Mouse (Mus musculus): ENCODE measurements around the gene Uaca. TPM values are rescaled to one million over a fixed set of nuclear protein-coding genes. Genes with fewer than 3 reads are reported as not detected.
A peak's percentile ranks its signal among the peaks of the same experiment; 100 is the strongest.

Uaca gene
- polyA plus RNA-seq, 1 experiment from 2014 or later, result 26.0 TPM

DNA sequence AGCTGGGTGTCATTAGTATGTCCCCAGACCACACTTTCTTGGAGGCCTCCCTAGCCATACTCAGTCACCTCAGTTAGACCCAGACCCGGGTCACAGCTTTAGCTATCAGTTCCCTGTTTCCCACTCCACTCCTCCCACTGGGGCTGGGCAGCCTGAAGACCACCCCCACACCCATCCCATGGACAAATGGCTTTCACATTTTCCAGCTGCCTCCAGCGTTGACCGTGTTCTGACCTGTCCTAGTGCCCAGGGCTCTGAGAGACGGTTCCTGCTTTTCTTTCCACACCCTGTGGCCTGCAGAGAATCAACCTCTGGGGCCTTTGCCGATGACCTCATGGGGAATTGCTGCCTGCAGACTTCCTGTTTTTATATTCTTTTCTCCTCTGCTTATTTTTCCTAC lies 36.5 kb upstream of the Uaca start:
- H3K36me3 ChIP-seq, result no peaks in the 10 kb centered on the region
- H3K27ac ChIP-seq, result peak overlapping the region; percentile 76
- H3K9me3 ChIP-seq (replicated peaks), result no peaks in the 10 kb centered on the region
- 10% methylated on average over 5 of the region's 5 CpGs for WGBS
- no peak overlapping the region for H3K4me3 ChIP-seq
- peak; percentile 79 for ATAC-seq (replicated peaks; ENCODE audit: insufficient number of reproducible peaks, insufficient read depth, low FRiP score, low read depth)
- no peak overlapping the region for H3K4me2 ChIP-seq
- H3K4me1 ChIP-seq (replicated peaks), result peaks cover 33% of the 10 kb centered on the region
- H3K9ac ChIP-seq, result no peak overlapping the region
- H3K27me3 ChIP-seq, result no peaks in the 10 kb centered on the region

DNA sequence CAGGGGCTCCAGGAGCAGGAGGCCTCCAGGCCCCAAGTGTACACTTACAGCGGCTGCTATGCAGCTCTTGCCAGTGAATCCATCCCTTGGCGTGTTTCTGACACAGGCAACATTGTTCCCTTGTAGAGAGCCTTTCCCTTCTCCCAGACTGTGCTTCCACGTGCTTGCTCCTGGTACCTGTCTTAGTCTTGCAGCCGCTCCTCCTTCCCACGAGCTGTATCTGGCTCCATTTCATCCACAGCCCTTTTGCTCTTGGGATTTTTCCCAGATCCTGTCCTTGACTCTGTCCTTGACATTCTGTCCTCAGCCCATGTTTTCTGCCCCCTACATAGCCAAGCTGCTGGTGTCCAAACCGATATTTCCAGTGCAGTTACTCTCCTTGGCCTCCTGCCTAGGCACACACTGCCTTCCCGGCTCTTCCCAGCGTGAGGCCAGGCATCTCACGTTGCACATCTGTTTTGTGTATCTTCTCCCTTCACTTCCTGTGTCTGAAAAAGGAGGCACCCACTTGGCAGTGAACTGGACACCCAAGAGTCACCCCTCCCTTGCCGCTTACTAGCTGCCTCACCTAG lies 34.8 kb upstream of the Uaca start:
- ATAC-seq (replicated peaks; ENCODE audit: insufficient number of reproducible peaks, insufficient read depth, low FRiP score, low read depth), result 0 out of 2 replicates have a peak, but pooled peaks have one; percentile 45
- H3K4me2 ChIP-seq, result no peak overlapping the region
- no peak overlapping the region for H3K9ac ChIP-seq
- no peaks in the 10 kb centered on the region for H3K36me3 ChIP-seq
- no peak overlapping the region for H3K4me3 ChIP-seq
- H3K27me3 ChIP-seq, result no peaks in the 10 kb centered on the region
- H3K4me1 ChIP-seq (replicated peaks), result peaks cover 33% of the 10 kb centered on the region
- 28% methylated on average over 10 of the region's 10 CpGs for WGBS
- H3K27ac ChIP-seq, result peak overlapping the region; percentile 71
- H3K9me3 ChIP-seq (replicated peaks), result no peaks in the 10 kb centered on the region

DNA sequence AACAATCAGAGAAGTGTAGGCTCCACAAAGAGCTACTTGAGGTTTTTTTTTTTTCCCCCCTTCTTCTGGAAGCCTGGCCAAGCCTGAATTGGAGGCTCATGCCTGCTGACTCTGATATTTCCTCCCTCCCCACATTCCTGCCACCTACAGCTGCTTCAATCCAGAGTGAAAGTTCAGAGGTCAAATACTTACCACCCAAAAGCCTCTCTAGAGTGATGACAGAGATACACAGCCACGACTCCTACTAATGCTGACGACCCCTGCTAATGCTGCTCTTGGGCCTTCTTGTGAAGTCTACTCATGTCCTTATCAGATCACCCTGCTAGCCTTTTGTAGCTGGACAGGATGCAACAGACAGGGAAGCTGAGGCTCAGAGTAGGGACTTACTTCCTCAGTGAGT lies 29.2 kb upstream of the Uaca start:
- Histone ChIP-seq H3K27me3 (no peaks in the 10 kb centered on the region), H3K9me3 (replicated peaks) (no peaks in the 10 kb centered on the region), H3K4me3 (no peak overlapping the region), H3K9ac (no peak overlapping the region), H3K36me3 (no peaks in the 10 kb centered on the region), H3K4me2 (no peak overlapping the region), H3K4me1 (replicated peaks) (peaks cover 18% of the 10 kb centered on the region), H3K27ac (no peak overlapping the region)
- ATAC-seq (replicated peaks; ENCODE audit: insufficient number of reproducible peaks, insufficient read depth, low FRiP score, low read depth), result no peak
- WGBS, result 16% methylated on average over 2 of the region's 2 CpGs

- Histone ChIP-seq H3K4me1 (replicated peaks) (peaks cover 18% of the 10 kb centered on the region), H3K9ac (no peak overlapping the region), H3K27ac (peak overlapping the region; percentile 49), H3K9me3 (replicated peaks) (no peaks in the 10 kb centered on the region), H3K4me2 (peak overlapping the region; percentile 23; the same call in 1 of the 2 replicates), H3K27me3 (no peaks in the 10 kb centered on the region), H3K4me3 (no peak overlapping the region), H3K36me3 (no peaks in the 10 kb centered on the region)
- ATAC-seq (replicated peaks; ENCODE audit: insufficient number of reproducible peaks, insufficient read depth, low FRiP score, low read depth), result no peak
- WGBS, result 56% methylated on average over 9 of the region's 9 CpGs
These were observed 25.9 kb upstream of the Uaca start for GRCm38 (mm10) chr9:60768393-60768792.

DNA sequence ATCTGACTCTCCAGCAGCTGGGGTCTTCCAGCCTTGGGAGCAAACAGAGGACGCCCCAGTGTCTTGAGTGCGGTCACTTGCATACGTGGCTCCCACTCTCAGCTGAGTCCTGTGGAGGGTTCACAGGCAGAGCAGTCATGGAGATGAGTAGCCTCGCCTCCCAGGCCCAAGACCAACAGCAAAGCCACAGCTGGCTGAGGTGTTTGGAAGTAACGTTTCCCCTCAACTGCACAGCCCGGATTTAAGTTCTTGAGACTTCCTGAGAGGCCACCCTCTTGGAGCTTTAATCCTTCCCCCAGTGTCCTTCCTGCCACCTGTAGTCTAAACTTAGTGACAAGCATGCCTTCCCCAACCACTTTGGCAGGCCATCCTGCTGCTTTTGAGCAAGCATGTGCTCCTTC lies 24.6 kb upstream of the Uaca start:
- Histone ChIP-seq H3K9ac (no peak overlapping the region), H3K27ac (peak overlapping the region; percentile 51; the same call in 1 of the 2 replicates), H3K27me3 (no peaks in the 10 kb centered on the region), H3K36me3 (no peaks in the 10 kb centered on the region), H3K4me3 (no peak overlapping the region), H3K4me2 (no peak overlapping the region), H3K4me1 (replicated peaks) (peaks cover 18% of the 10 kb centered on the region), H3K9me3 (replicated peaks) (no peaks in the 10 kb centered on the region)
- 0 out of 2 replicates have a peak, but pooled peaks have one; percentile 18 for ATAC-seq (replicated peaks; ENCODE audit: insufficient number of reproducible peaks, insufficient read depth, low FRiP score, low read depth)
- 60% methylated on average over 6 of the region's 6 CpGs for WGBS

DNA sequence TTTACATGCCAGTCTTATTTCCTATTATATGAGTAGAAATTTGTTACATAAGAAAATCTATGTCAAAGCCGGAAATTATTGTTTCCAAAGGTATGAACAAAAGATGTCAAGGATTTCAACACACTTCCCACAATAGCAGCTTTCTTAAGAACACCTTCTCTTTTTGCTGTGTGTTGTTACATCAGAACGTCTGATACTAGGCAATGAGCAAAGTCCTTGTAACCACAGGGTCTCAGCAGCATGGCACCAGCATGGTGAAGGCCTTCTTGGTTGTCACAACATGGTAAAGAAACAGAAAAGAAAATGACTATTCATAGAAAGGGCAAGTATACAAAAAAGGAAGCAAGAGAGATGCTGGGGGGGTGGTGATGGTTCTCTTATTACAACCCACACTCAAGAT lies 20.6 kb upstream of the Uaca start:
- ATAC-seq (replicated peaks; ENCODE audit: insufficient number of reproducible peaks, insufficient read depth, low FRiP score, low read depth), result no peak
- H3K4me1 ChIP-seq (replicated peaks), result peaks cover 8% of the 10 kb centered on the region

GRCm38 (mm10) chr9:60776899-60777298 lies 17.4 kb upstream of the Uaca start:
- H3K9me3 ChIP-seq (replicated peaks), result no peaks in the 10 kb centered on the region
- H3K4me2 ChIP-seq, result no peak overlapping the region
- no peak for ATAC-seq (replicated peaks; ENCODE audit: insufficient number of reproducible peaks, insufficient read depth, low FRiP score, low read depth)
- no peak overlapping the region for H3K27ac ChIP-seq
- 74% methylated on average over 9 of the region's 9 CpGs for WGBS
- H3K9ac ChIP-seq, result no peak overlapping the region
- no peak overlapping the region for H3K4me3 ChIP-seq
- H3K4me1 ChIP-seq (replicated peaks), result no peaks in the 10 kb centered on the region
- H3K36me3 ChIP-seq, result no peaks in the 10 kb centered on the region
- no peaks in the 10 kb centered on the region for H3K27me3 ChIP-seq

More for the DNA sequence above, 20.6 kb upstream of the Uaca start:
- Histone ChIP-seq H3K4me3 (no peak overlapping the region), H3K9me3 (replicated peaks) (no peaks in the 10 kb centered on the region), H3K27ac (no peak overlapping the region), H3K4me2 (no peak overlapping the region), H3K36me3 (no peaks in the 10 kb centered on the region), H3K9ac (no peak overlapping the region), H3K27me3 (no peaks in the 10 kb centered on the region)
- 87% methylated on average over 2 of the region's 2 CpGs for WGBS

GRCm38 (mm10) chr9:60782057-60782789 lies 12.1 kb upstream of the Uaca start:
- no peak overlapping the region for H3K9ac ChIP-seq
- no peaks in the 10 kb centered on the region for H3K4me1 ChIP-seq (replicated peaks)
- 78% methylated on average over 9 of the region's 9 CpGs for WGBS
- no peak overlapping the region for H3K27ac ChIP-seq
- no peak overlapping the region for H3K4me2 ChIP-seq
- H3K36me3 ChIP-seq, result no peaks in the 10 kb centered on the region
- H3K4me3 ChIP-seq, result no peak overlapping the region
- H3K27me3 ChIP-seq, result no peaks in the 10 kb centered on the region
- H3K9me3 ChIP-seq (replicated peaks), result no peaks in the 10 kb centered on the region
- no peak for ATAC-seq (replicated peaks; ENCODE audit: insufficient number of reproducible peaks, insufficient read depth, low FRiP score, low read depth)

GRCm38 (mm10) chr9:60785069-60785468 lies 9.3 kb upstream of the Uaca start:
- no peak for ATAC-seq (replicated peaks; ENCODE audit: insufficient number of reproducible peaks, insufficient read depth, low FRiP score, low read depth)
- Histone ChIP-seq H3K4me2 (no peak overlapping the region), H3K27ac (no peak overlapping the region), H3K4me3 (no peak overlapping the region), H3K9ac (no peak overlapping the region), H3K9me3 (replicated peaks) (no peaks in the 10 kb centered on the region), H3K4me1 (replicated peaks) (no peaks in the 10 kb centered on the region), H3K27me3 (no peaks in the 10 kb centered on the region), H3K36me3 (no peaks in the 10 kb centered on the region)
- WGBS, result 65% methylated on average over 4 of the region's 4 CpGs

GRCm38 (mm10) chr9:60787517-60788110 lies 6.7 kb upstream of the Uaca start:
- 6% methylated on average over 2 of the region's 2 CpGs for WGBS
- Histone ChIP-seq H3K4me1 (replicated peaks) (0 out of 2 replicates have a peak, but pooled peaks cover 1% of the 10 kb centered on the region), H3K36me3 (no peaks in the 10 kb centered on the region), H3K9ac (no peak overlapping the region), H3K9me3 (replicated peaks) (no peaks in the 10 kb centered on the region), H3K27me3 (no peaks in the 10 kb centered on the region), H3K4me3 (no peak overlapping the region), H3K27ac (peak overlapping the region; percentile 5; the same call in 1 of the 2 replicates), H3K4me2 (no peak overlapping the region)
- ATAC-seq (replicated peaks; ENCODE audit: insufficient number of reproducible peaks, insufficient read depth, low FRiP score, low read depth), result no peak; the same call in 1 of the 2 replicates

DNA sequence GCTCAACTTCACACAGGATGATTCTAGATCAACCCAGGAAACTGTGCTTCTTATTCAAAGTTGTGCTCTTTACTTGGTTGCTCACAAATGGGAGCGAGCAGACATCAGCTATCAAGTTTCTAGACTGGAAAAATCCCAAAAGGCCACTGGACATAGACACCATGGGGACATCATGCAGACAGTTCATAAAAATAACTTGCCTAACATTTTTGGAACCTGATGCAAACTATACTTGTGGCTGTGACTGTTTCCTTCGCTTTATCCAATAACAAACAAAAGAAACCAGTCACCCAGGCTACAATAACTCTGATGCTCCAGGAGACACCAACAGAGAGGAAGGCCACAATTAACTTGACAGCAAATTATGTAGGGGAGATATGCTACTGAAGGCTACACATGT lies 4.1 kb upstream of the Uaca start:
- WGBS, result 79% methylated on average over 2 of the region's 2 CpGs

More for the DNA sequence above, 4.1 kb upstream of the Uaca start:
- Histone ChIP-seq H3K9me3 (replicated peaks) (no peaks in the 10 kb centered on the region), H3K9ac (no peak overlapping the region), H3K36me3 (no peaks in the 10 kb centered on the region), H3K27ac (no peak overlapping the region), H3K27me3 (no peaks in the 10 kb centered on the region), H3K4me3 (no peak overlapping the region), H3K4me1 (replicated peaks) (peaks cover 10% of the 10 kb centered on the region), H3K4me2 (no peak overlapping the region)
- no peak for ATAC-seq (replicated peaks; ENCODE audit: insufficient number of reproducible peaks, insufficient read depth, low FRiP score, low read depth)
